Mouse (Mus musculus): ENCODE data around the gene Npas3. TPM values are rescaled to one million over a fixed set of nuclear protein-coding genes. Genes with fewer than 3 reads are reported as not detected.
A peak's percentile ranks its signal among the peaks of the same experiment; 100 is the strongest.

Npas3 gene
- polyA plus RNA-seq, 1 experiment from 2014 or later: 0.96 TPM

GRCm38 (mm10) chr12:53768392-53768791 is 519.9 kb downstream of the Npas3 start:
- Histone ChIP-seq H3K4me2 (peak overlapping the region; percentile 26), H3K4me3 (replicated peaks) (peak overlapping the region; percentile 19), H3K36me3 (no peaks in the 10 kb centered on the region), H3K27ac (no peak overlapping the region), H3K27me3 (peaks cover 5% of the 10 kb centered on the region; the same call in 1 of the 2 replicates), H3K4me1 (peaks cover 10% of the 10 kb centered on the region; the same call in 1 of the 2 replicates), H3K9ac (no peak overlapping the region), H3K9me3 (replicated peaks) (no peaks in the 10 kb centered on the region)
- WGBS: 31% methylated on average over 11 of the region's 11 CpGs
- no peak for ATAC-seq (replicated peaks; ENCODE audit: low FRiP score)

GRCm38 (mm10) chr12:53771394-53771936 is 523.0 kb downstream of the Npas3 start:
- no peak; the same call in 1 of the 2 replicates for ATAC-seq (replicated peaks; ENCODE audit: low FRiP score)
- Histone ChIP-seq H3K27me3 (no peaks in the 10 kb centered on the region; the same call in 1 of the 2 replicates), H3K4me3 (replicated peaks) (no peak overlapping the region), H3K36me3 (no peaks in the 10 kb centered on the region), H3K4me1 (peaks cover 10% of the 10 kb centered on the region; the same call in 1 of the 2 replicates), H3K9ac (no peak overlapping the region), H3K27ac (no peak overlapping the region), H3K9me3 (replicated peaks) (no peaks in the 10 kb centered on the region), H3K4me2 (no peak overlapping the region)
- WGBS: 62% methylated on average over 14 of the region's 14 CpGs

- no peak overlapping the region for H3K27ac ChIP-seq
- no peak overlapping the region for H3K9ac ChIP-seq
- 63% methylated on average over 11 of the region's 11 CpGs for WGBS
- no peaks in the 10 kb centered on the region for H3K27me3 ChIP-seq
- ATAC-seq (replicated peaks; ENCODE audit: low FRiP score): no peak
- H3K4me3 ChIP-seq (replicated peaks): no peak overlapping the region
- H3K36me3 ChIP-seq: no peaks in the 10 kb centered on the region
- H3K4me1 ChIP-seq: no peaks in the 10 kb centered on the region
- no peaks in the 10 kb centered on the region for H3K9me3 ChIP-seq (replicated peaks)
- H3K4me2 ChIP-seq: no peak overlapping the region
Measured at GRCm38 (mm10) chr12:53781850-53782552, 533.5 kb downstream of the Npas3 start.

GRCm38 (mm10) chr12:53789501-53789900 is 541.0 kb downstream of the Npas3 start:
- H3K27me3 ChIP-seq: no peaks in the 10 kb centered on the region
- H3K4me2 ChIP-seq: no peak overlapping the region
- H3K4me3 ChIP-seq (replicated peaks): no peak overlapping the region
- H3K9ac ChIP-seq: no peak overlapping the region
- 92% methylated on average over 10 of the region's 10 CpGs for WGBS
- no peak for ATAC-seq (replicated peaks; ENCODE audit: low FRiP score)
- H3K4me1 ChIP-seq: no peaks in the 10 kb centered on the region
- H3K36me3 ChIP-seq: no peaks in the 10 kb centered on the region
- no peaks in the 10 kb centered on the region for H3K9me3 ChIP-seq (replicated peaks)
- no peak overlapping the region for H3K27ac ChIP-seq

- Histone ChIP-seq H3K4me2 (no peak overlapping the region), H3K27ac (no peak overlapping the region), H3K4me1 (no peaks in the 10 kb centered on the region), H3K9me3 (replicated peaks) (no peaks in the 10 kb centered on the region), H3K4me3 (replicated peaks) (no peak overlapping the region), H3K27me3 (no peaks in the 10 kb centered on the region), H3K36me3 (no peaks in the 10 kb centered on the region), H3K9ac (no peak overlapping the region)
- 84% methylated on average over 6 of the region's 6 CpGs for WGBS
- ATAC-seq (replicated peaks; ENCODE audit: low FRiP score): no peak
Measured at GRCm38 (mm10) chr12:53794718-53795400, 546.4 kb downstream of the Npas3 start.

GRCm38 (mm10) chr12:53801831-53802230 is 553.4 kb downstream of the Npas3 start:
- no peak overlapping the region for H3K4me3 ChIP-seq (replicated peaks)
- H3K4me1 ChIP-seq: no peaks in the 10 kb centered on the region
- ATAC-seq (replicated peaks; ENCODE audit: low FRiP score): no peak
- H3K4me2 ChIP-seq: no peak overlapping the region
- no peaks in the 10 kb centered on the region for H3K36me3 ChIP-seq
- H3K9me3 ChIP-seq (replicated peaks): no peaks in the 10 kb centered on the region
- H3K27ac ChIP-seq: no peak overlapping the region
- H3K27me3 ChIP-seq: no peaks in the 10 kb centered on the region
- no peak overlapping the region for H3K9ac ChIP-seq
- 90% methylated on average over 6 of the region's 6 CpGs for WGBS

- WGBS: 71% methylated on average over 7 of the region's 7 CpGs
- Histone ChIP-seq H3K4me2 (no peak overlapping the region), H3K27ac (no peak overlapping the region), H3K9me3 (replicated peaks) (no peaks in the 10 kb centered on the region), H3K4me3 (replicated peaks) (no peak overlapping the region), H3K36me3 (no peaks in the 10 kb centered on the region), H3K27me3 (no peaks in the 10 kb centered on the region), H3K9ac (no peak overlapping the region), H3K4me1 (no peaks in the 10 kb centered on the region)
- ATAC-seq (replicated peaks; ENCODE audit: low FRiP score): no peak
Measured at GRCm38 (mm10) chr12:53802381-53802780, 553.9 kb downstream of the Npas3 start.

GRCm38 (mm10) chr12:53810081-53810480 is 561.6 kb downstream of the Npas3 start:
- Histone ChIP-seq H3K9ac (no peak overlapping the region), H3K36me3 (no peaks in the 10 kb centered on the region), H3K4me2 (no peak overlapping the region), H3K4me3 (replicated peaks) (no peak overlapping the region), H3K4me1 (peaks cover 15% of the 10 kb centered on the region), H3K9me3 (replicated peaks) (no peaks in the 10 kb centered on the region), H3K27me3 (no peaks in the 10 kb centered on the region), H3K27ac (no peak overlapping the region)
- 84% methylated on average over 2 of the region's 2 CpGs for WGBS
- ATAC-seq (replicated peaks; ENCODE audit: low FRiP score): no peak

GRCm38 (mm10) chr12:53814291-53814690 is 565.8 kb downstream of the Npas3 start:
- Histone ChIP-seq H3K27ac (no peak overlapping the region), H3K9ac (no peak overlapping the region), H3K9me3 (replicated peaks) (no peaks in the 10 kb centered on the region), H3K4me1 (peaks cover 15% of the 10 kb centered on the region), H3K4me2 (no peak overlapping the region), H3K36me3 (no peaks in the 10 kb centered on the region), H3K27me3 (no peaks in the 10 kb centered on the region), H3K4me3 (replicated peaks) (no peak overlapping the region)
- whole genome bisulfite sequencing: 86% methylated on average over 7 of the region's 7 CpGs
- ATAC-seq (replicated peaks; ENCODE audit: low FRiP score): no peak

GRCm38 (mm10) chr12:53819982-53820381 is 571.5 kb downstream of the Npas3 start:
- H3K4me3 ChIP-seq (replicated peaks): no peak overlapping the region
- ATAC-seq (replicated peaks; ENCODE audit: low FRiP score): no peak
- no peaks in the 10 kb centered on the region for H3K36me3 ChIP-seq
- H3K9me3 ChIP-seq (replicated peaks): no peaks in the 10 kb centered on the region
- H3K27ac ChIP-seq: no peak overlapping the region
- WGBS: 93% methylated on average over 4 of the region's 4 CpGs
- no peak overlapping the region for H3K4me2 ChIP-seq
- H3K27me3 ChIP-seq: no peaks in the 10 kb centered on the region
- no peak overlapping the region for H3K9ac ChIP-seq
- H3K4me1 ChIP-seq: no peaks in the 10 kb centered on the region

GRCm38 (mm10) chr12:53822881-53823280 is 574.4 kb downstream of the Npas3 start:
- no peaks in the 10 kb centered on the region for H3K36me3 ChIP-seq
- H3K9me3 ChIP-seq (replicated peaks): no peaks in the 10 kb centered on the region
- no peak overlapping the region for H3K4me2 ChIP-seq
- no peak overlapping the region for H3K9ac ChIP-seq
- ATAC-seq (replicated peaks; ENCODE audit: low FRiP score): no peak
- WGBS: 68% methylated on average over 4 of the region's 4 CpGs
- no peak overlapping the region for H3K4me3 ChIP-seq (replicated peaks)
- peaks cover 13% of the 10 kb centered on the region for H3K4me1 ChIP-seq
- H3K27ac ChIP-seq: no peak overlapping the region
- H3K27me3 ChIP-seq: no peaks in the 10 kb centered on the region

GRCm38 (mm10) chr12:53825251-53825650 is 576.8 kb downstream of the Npas3 start:
- Histone ChIP-seq H3K27me3 (no peaks in the 10 kb centered on the region; the same call in 1 of the 2 replicates), H3K36me3 (no peaks in the 10 kb centered on the region), H3K4me1 (peaks cover 13% of the 10 kb centered on the region), H3K9me3 (replicated peaks) (no peaks in the 10 kb centered on the region), H3K9ac (no peak overlapping the region), H3K4me3 (replicated peaks) (no peak overlapping the region), H3K4me2 (no peak overlapping the region), H3K27ac (no peak overlapping the region)
- no peak for ATAC-seq (replicated peaks; ENCODE audit: low FRiP score)

Measured in kidney, embryonic 15.5 days (tissue).